In genomic region chr19:14426244-14426868, GRCm38 (mm10) we compare ENCODE assay signal across 15 mouse cellular contexts.
DNase-seq lines count a peak whose midpoint lies in the region; ATAC-seq lines count a peak whose summit lies in the region.
"Had no signal": no experiment of that assay in that cellular context is flagged by ENCODE, and none has a peak within 500 bp of the region (broad histone marks: within the 10 kb centered on the region; RNA-seq: fewer than 3 reads in every experiment).

No protein-coding gene starts in this region.

- intact Hi-C loops in heart, postnatal 10 days (cut with DNase I), result no loop called here

- no peaks in the 10 kb centered on the region for H3K36me3 ChIP-seq in heart, embryonic 13.5 days
- no peaks in the 10 kb centered on the region for H3K36me3 ChIP-seq in intestine, embryonic 14.5 days (ENCODE audit: control insufficient read depth, insufficient read depth, low read length)
- H3K36me3 ChIP-seq in midbrain, embryonic 10.5 days, result no peaks in the 10 kb centered on the region

- peaks cover 35% of the 10 kb centered on the region for H3K27me3 ChIP-seq in heart, embryonic 13.5 days (replicated peaks)
- H3K27me3 ChIP-seq in intestine, embryonic 14.5 days (replicated peaks; ENCODE audit: control insufficient read depth, insufficient read depth, low read length), result no peaks in the 10 kb centered on the region
- H3K27me3 ChIP-seq in midbrain, embryonic 10.5 days (ENCODE audit: low read depth, poor library complexity, severe bottlenecking), result no peaks in the 10 kb centered on the region

- DNase-seq in heart, postnatal 10 days, result no peak
- peak; percentile 45 for DNase-seq in R1 (ENCODE audit: low read depth, low spot score)
- peak; percentile 51 for DNase-seq in intestine, embryonic 14.5 days (ENCODE audit: low spot score)
- no peak for DNase-seq in adrenal gland, adult 8-10 months
- DNase-seq in spleen, adult 18-20 months, result no peak
- DNase-seq in midbrain, embryonic 10.5 days (ENCODE audit: low spot score), result no peak
- DNase-seq: gastrocnemius, postnatal 36 days; heart, postnatal 14 days; kidney, adult 18-20 months; lung, adult 2 months; right cerebral cortex, adult 18-20 months; thymus, postnatal 14 days had no signal

- no peak overlapping the region for H3K27ac ChIP-seq in heart, embryonic 13.5 days (replicated peaks)
- no peak overlapping the region for H3K27ac ChIP-seq in intestine, embryonic 14.5 days (ENCODE audit: low read depth)
- H3K27ac ChIP-seq in midbrain, embryonic 10.5 days (replicated peaks), result no peak overlapping the region

- no peak for ATAC-seq in heart, embryonic 13.5 days (ENCODE audit: extremely low read depth, insufficient number of reproducible peaks, low FRiP score, low TSS enrichment)
- ATAC-seq in intestine, embryonic 14.5 days (replicated peaks; ENCODE audit: low FRiP score, low TSS enrichment, low read depth), result no peak
- ATAC-seq in megakaryocyte-erythroid progenitor cell, adult 5-6 weeks (replicated peaks; ENCODE audit: low FRiP score, low TSS enrichment, poor library complexity, severe bottlenecking), result peak; percentile 83

- peaks cover 29% of the 10 kb centered on the region for H3K4me1 ChIP-seq in heart, embryonic 13.5 days
- peaks cover 17% of the 10 kb centered on the region; the same call in 1 of the 2 replicates for H3K4me1 ChIP-seq in intestine, embryonic 14.5 days (replicated peaks; ENCODE audit: control insufficient read depth, insufficient read depth, low read length)
- peaks cover 11% of the 10 kb centered on the region for H3K4me1 ChIP-seq in midbrain, embryonic 10.5 days
- H3K4me1 ChIP-seq: megakaryocyte, embryonic 14.5 days had no signal

- WGBS in heart, embryonic 13.5 days, result 46% methylated on average over 19 of the region's 19 CpGs
- 29% methylated on average over 19 of the region's 19 CpGs for WGBS in intestine, embryonic 14.5 days
- 77% methylated on average over 19 of the region's 19 CpGs for WGBS in midbrain, embryonic 10.5 days

- H3K9me3 ChIP-seq in heart, embryonic 13.5 days, result no peaks in the 10 kb centered on the region
- H3K9me3 ChIP-seq in intestine, embryonic 14.5 days (ENCODE audit: control insufficient read depth, low read length), result no peaks in the 10 kb centered on the region
- no peaks in the 10 kb centered on the region for H3K9me3 ChIP-seq in midbrain, embryonic 10.5 days (replicated peaks)
- H3K9me3 ChIP-seq: megakaryocyte, embryonic 14.5 days had no signal

- H3K9ac ChIP-seq in heart, embryonic 13.5 days, result no peak overlapping the region
- H3K9ac ChIP-seq in intestine, embryonic 14.5 days (ENCODE audit: low read length), result no peak overlapping the region

- H3K4me3 ChIP-seq in heart, embryonic 13.5 days, result no peak overlapping the region
- H3K4me3 ChIP-seq in intestine, embryonic 14.5 days (ENCODE audit: low read depth, low read length), result no peak overlapping the region
- H3K4me3 ChIP-seq in midbrain, embryonic 10.5 days, result no peak overlapping the region
- H3K4me3 ChIP-seq: megakaryocyte, embryonic 14.5 days had no signal

- 0 out of 2 replicates have a peak overlapping the region, but pooled peaks have one; percentile 8 for H3K4me2 ChIP-seq in heart, embryonic 13.5 days
- no peak overlapping the region for H3K4me2 ChIP-seq in intestine, embryonic 14.5 days (ENCODE audit: low read length)

Comparison
In these comparisons a context has a peak if more than half of its experiments do, and no peak if none do; other contexts are left out.
1. DNase-seq: peak in R1 (single experiment) and intestine, embryonic 14.5 days (single experiment); none in heart, postnatal 10 days (0 of 2), adrenal gland, adult 8-10 months (single experiment), spleen, adult 18-20 months (0 of 2) and midbrain, embryonic 10.5 days (single experiment).